In genomic region chr8:64983150-64983897, GRCm38 (mm10) we compare ENCODE assay signal across 25 mouse cellular contexts. TPM values are rescaled to one million over a fixed set of nuclear protein-coding genes. Genes with fewer than 3 reads are reported as not detected.
DNase-seq lines count a peak whose midpoint lies in the region; ATAC-seq and TF ChIP-seq lines count a peak whose summit lies in the region.
"Had no signal": no experiment of that assay in that cellular context is flagged by ENCODE, and none has a peak within 500 bp of the region (broad histone marks: within the 10 kb centered on the region; RNA-seq: fewer than 3 reads in every experiment).

No protein-coding gene starts in this region.

- no peak overlapping the region for H3K27ac ChIP-seq in liver, embryonic 12.5 days
- H3K27ac ChIP-seq: limb, embryonic 15.5 days had no signal

- ATAC-seq in liver, embryonic 12.5 days = no peak
- ATAC-seq: activated CD4-positive, CD25-positive, alpha-beta regulatory T cell, adult 4 months; CD4-positive, CD25-positive, alpha-beta regulatory T cell, adult 4 months; liver, postnatal 0 days had no signal

- TF ChIP-seq POLR2A in brain, embryonic 14.5 days (IDR thresholded peaks at IDR 0.05; ENCODE audit: borderline replicate concordance, extremely low read depth, insufficient read depth, insufficient read length, poor library complexity, severe bottlenecking) = no peak

- no peak overlapping the region for H3K9ac ChIP-seq in liver, embryonic 12.5 days
- H3K9ac ChIP-seq: limb, embryonic 15.5 days; liver, postnatal 0 days had no signal

- H3K27me3 ChIP-seq in liver, embryonic 12.5 days (replicated peaks) = no peaks in the 10 kb centered on the region
- H3K27me3 ChIP-seq: limb, embryonic 15.5 days had no signal

- peak; percentile 85 for DNase-seq in heart, adult 11 months
- DNase-seq in heart, adult 8-10 months (ENCODE audit: low spot score) = no peak
- peak; percentile 33 for DNase-seq in ES-CJ7 (ENCODE audit: low read depth, low spot score)
- peak; percentile 1 for DNase-seq in brain, embryonic 14.5 days (ENCODE audit: low read depth)
- DNase-seq in cerebellum, postnatal 14 days = peak; percentile 42 to 49
- DNase-seq in layer of hippocampus, postnatal 36 days = no peak
- DNase-seq: gastrocnemius, postnatal 14 days; kidney, postnatal 10 days; liver, postnatal 0 days; lung, postnatal 14 days; thymus, postnatal 25 days had no signal

- H3K9me3 ChIP-seq in liver, embryonic 12.5 days (replicated peaks) = no peaks in the 10 kb centered on the region
- H3K9me3 ChIP-seq: limb, embryonic 15.5 days had no signal

- no peak overlapping the region for H3K4me2 ChIP-seq in liver, embryonic 12.5 days
- H3K4me2 ChIP-seq: limb, embryonic 15.5 days had no signal

- no peak for TF ChIP-seq CTCF in brain, embryonic 14.5 days (IDR thresholded peaks at IDR 0.05; ENCODE audit: borderline replicate concordance, extremely low read depth, insufficient read depth, insufficient read length)

- H3K4me3 ChIP-seq in liver, embryonic 12.5 days = no peak overlapping the region
- H3K4me3 ChIP-seq: limb, embryonic 15.5 days had no signal

- WGBS in liver, embryonic 12.5 days (ENCODE audit: insufficient replicate concordance) = 65% methylated on average over 20 of the region's 20 CpGs

- no peaks in the 10 kb centered on the region for H3K4me1 ChIP-seq in liver, embryonic 12.5 days
- H3K4me1 ChIP-seq: limb, embryonic 15.5 days had no signal

- no peaks in the 10 kb centered on the region for H3K36me3 ChIP-seq in liver, embryonic 12.5 days
- H3K36me3 ChIP-seq: limb, embryonic 15.5 days had no signal

RNA-seq across cellular contexts. Expression of gene Trim75, which starts 4.3 kb away (rescaled TPM):
- not detected for total RNA-seq in heart, adult 8-10 months (2022)
- not detected in 2 replicates for polyA plus RNA-seq in brain, embryonic 14.5 days (2012; rRNA removed)
- not detected for total RNA-seq in layer of hippocampus, postnatal 36 days (2021)
- not detected in 2 replicates for polyA plus RNA-seq in liver, embryonic 12.5 days (2016; fragmentation: Nextera tagmentation; extraction: Ambion mirVana)
- total RNA-seq: gastrocnemius, postnatal 14 days; layer of hippocampus, adult 8-10 months; left cerebral cortex, adult 8-10 months; megakaryocyte-erythroid progenitor cell, adult 5-6 weeks had no signal
- polyA plus RNA-seq: CD4-positive, CD25-positive, alpha-beta regulatory T cell, adult 4 months; cortical plate, adult 2 months; embryonic facial prominence, embryonic 14.5 days; heart, postnatal 0 days; hindbrain, embryonic 11.5 days; intestine, embryonic 14.5 days; liver, postnatal 0 days; neural tube, embryonic 11.5 days; spleen, adult 2 months had no signal

RNA-seq across cellular contexts. Expression of gene Trim61, which starts 35.0 kb away (rescaled TPM):
- total RNA-seq in heart, adult 8-10 months (2022) = not detected
- polyA plus RNA-seq in brain, embryonic 14.5 days (2012; rRNA removed) = not detected in 2 replicates
- not detected for total RNA-seq in layer of hippocampus, postnatal 36 days (2021)
- polyA plus RNA-seq in liver, embryonic 12.5 days (2016; fragmentation: Nextera tagmentation; extraction: Ambion mirVana) = not detected in 2 replicates
- total RNA-seq: gastrocnemius, postnatal 14 days; layer of hippocampus, adult 8-10 months; left cerebral cortex, adult 8-10 months; megakaryocyte-erythroid progenitor cell, adult 5-6 weeks had no signal
- polyA plus RNA-seq: activated CD4-positive, CD25-positive, alpha-beta regulatory T cell, adult 4 months; CD4-positive, CD25-positive, alpha-beta regulatory T cell, adult 4 months; cortical plate, adult 2 months; embryonic facial prominence, embryonic 14.5 days; heart, postnatal 0 days; hindbrain, embryonic 11.5 days; intestine, embryonic 14.5 days; liver, postnatal 0 days; spleen, adult 2 months had no signal

RNA-seq across cellular contexts. Expression of gene Trim60, which starts 35.1 kb away (rescaled TPM):
- not detected for total RNA-seq in heart, adult 8-10 months (2022)
- not detected in 2 replicates for polyA plus RNA-seq in brain, embryonic 14.5 days (2012; rRNA removed)
- total RNA-seq in layer of hippocampus, postnatal 36 days (2021) = not detected
- polyA plus RNA-seq in liver, embryonic 12.5 days (2016; fragmentation: Nextera tagmentation; extraction: Ambion mirVana) = not detected in 2 replicates
- total RNA-seq: gastrocnemius, postnatal 14 days; layer of hippocampus, adult 8-10 months; left cerebral cortex, adult 8-10 months; megakaryocyte-erythroid progenitor cell, adult 5-6 weeks had no signal
- polyA plus RNA-seq: activated CD4-positive, CD25-positive, alpha-beta regulatory T cell, adult 4 months; CD4-positive, CD25-positive, alpha-beta regulatory T cell, adult 4 months; cortical plate, adult 2 months; embryonic facial prominence, embryonic 14.5 days; heart, postnatal 0 days; hindbrain, embryonic 11.5 days; intestine, embryonic 14.5 days; liver, postnatal 0 days; neural tube, embryonic 11.5 days; spleen, adult 2 months had no signal

RNA-seq across cellular contexts. Expression of gene Tmem192, which starts 36.3 kb away (rescaled TPM):
- total RNA-seq in heart, adult 8-10 months (2022) = 10 to 100 TPM; 23.7 to 29.5 (median 28.3) TPM
- polyA plus RNA-seq in brain, embryonic 14.5 days (2012; rRNA removed) = 15.2 and 17.7 TPM in 2 replicates
- 10 to 100 TPM; 22.1 to 22.9 TPM for total RNA-seq in layer of hippocampus, postnatal 36 days (2021)
- 18.1 TPM in 2 replicates for polyA plus RNA-seq in liver, embryonic 12.5 days (2016; fragmentation: Nextera tagmentation; extraction: Ambion mirVana)

RNA-seq across cellular contexts. Expression of gene Apela, which starts 53.8 kb away (rescaled TPM):
- total RNA-seq in heart, adult 8-10 months (2022) = not detected
- 2.3 and 2.4 TPM in 2 replicates for polyA plus RNA-seq in brain, embryonic 14.5 days (2012; rRNA removed)
- not detected for total RNA-seq in layer of hippocampus, postnatal 36 days (2021)
- 0.74 and 0.88 TPM in 2 replicates for polyA plus RNA-seq in liver, embryonic 12.5 days (2016; fragmentation: Nextera tagmentation; extraction: Ambion mirVana)
- total RNA-seq: gastrocnemius, postnatal 14 days; layer of hippocampus, adult 8-10 months; left cerebral cortex, adult 8-10 months; megakaryocyte-erythroid progenitor cell, adult 5-6 weeks had no signal
- polyA plus RNA-seq: activated CD4-positive, CD25-positive, alpha-beta regulatory T cell, adult 4 months; CD4-positive, CD25-positive, alpha-beta regulatory T cell, adult 4 months; cortical plate, adult 2 months; spleen, adult 2 months had no signal

Comparison
In these comparisons a context has a peak if more than half of its experiments do, and no peak if none do; other contexts are left out.
1. DNase-seq: peak in heart, adult 11 months (single experiment), ES-CJ7 (single experiment), brain, embryonic 14.5 days (single experiment) and cerebellum, postnatal 14 days (2 of 2); none in heart, adult 8-10 months (single experiment) and layer of hippocampus, postnatal 36 days (0 of 2).